Mouse (Mus musculus): ENCODE measurements at regions not wholly inside any gene's neighbourhood (a gene's known extent, or its start where the extent isn't known, plus 50 kb on each side); places are given as distances from the start of the nearest gene placed in this dataset.

DNA sequence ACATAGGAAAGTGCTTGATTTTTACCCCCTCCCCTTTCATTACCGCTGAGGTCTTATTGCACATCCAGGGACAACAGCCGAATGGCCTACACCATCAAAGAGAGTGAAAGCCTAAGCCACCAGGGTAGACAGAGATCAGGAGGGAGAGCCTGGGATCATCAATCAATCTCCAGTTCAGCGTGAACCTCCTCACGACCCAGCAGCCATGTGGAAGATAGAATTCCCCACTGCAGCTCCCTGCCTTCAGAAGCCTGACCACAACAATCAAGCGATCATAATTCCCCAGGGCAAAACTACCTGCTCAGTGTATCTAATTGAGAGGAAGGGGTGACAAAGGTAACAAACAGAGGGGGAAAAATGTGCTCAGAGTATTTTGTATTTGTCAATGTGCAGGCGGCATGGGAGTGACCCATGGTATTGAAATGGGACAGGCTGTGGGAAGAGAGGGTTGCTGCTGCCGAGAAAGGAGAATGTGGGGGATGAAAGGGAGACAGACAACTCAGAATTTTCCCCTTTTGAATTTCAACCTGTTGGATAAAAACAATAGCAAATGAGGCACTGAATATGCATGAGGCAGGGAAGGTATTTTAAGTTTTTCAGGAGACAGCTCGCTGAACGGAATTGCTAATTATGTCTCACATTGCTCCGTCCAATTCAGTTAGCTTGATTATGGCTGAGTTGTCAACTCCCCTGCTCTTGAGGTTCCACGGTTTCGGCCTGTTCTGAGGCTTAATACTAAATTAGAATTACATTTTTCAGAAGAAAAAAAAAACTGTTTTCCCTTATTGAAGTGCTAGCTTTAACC is 121.8 kb downstream of the Mat2b start:
- no peak for TF ChIP-seq GATA1 (IDR thresholded peaks at IDR 0.05; ENCODE audit: borderline replicate concordance, low read length)
- no peak for TF ChIP-seq FLI1 (IDR thresholded peaks at IDR 0.05; ENCODE audit: low read length)

Measured in megakaryocyte, embryonic 14.5 days (primary cell).